Mouse (Mus musculus) bone marrow macrophage, adult 2 months (primary cell): ENCODE results near the gene Actl6b.

Source experiments
- CTCF ChIP-seq: IDR thresholded peaks from 2 replicates; pipeline ENCODE4 v1.5.1; 2012; ENCODE audit warnings: low read depth, mild to moderate bottlenecking, low read length, moderate library complexity
- POLR2A ChIP-seq: IDR thresholded peaks from 2 replicates; pipeline ENCODE4 v1.6.1; 2012; ENCODE audit warnings: mild to moderate bottlenecking, low read depth, low read length, borderline replicate concordance

DNA sequence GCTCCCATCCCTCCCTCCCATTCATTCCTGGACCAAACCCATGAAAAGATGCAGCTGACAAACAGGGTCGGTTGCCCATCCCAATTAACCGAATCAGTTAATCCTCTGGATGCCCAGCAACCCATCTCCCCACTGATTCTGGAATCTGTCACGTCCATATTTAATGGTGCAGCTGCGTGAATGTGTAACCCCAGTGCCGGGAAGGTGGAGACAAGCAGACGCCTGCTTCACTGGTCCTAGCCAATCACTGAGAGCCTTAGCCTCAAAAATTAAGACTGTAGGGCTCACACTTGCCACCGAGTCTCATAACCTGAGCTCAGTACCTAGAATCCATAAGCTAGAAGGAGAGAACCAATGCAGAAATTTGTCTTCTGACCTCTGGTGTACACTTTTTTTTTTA lies 42.6 kb downstream of the Actl6b start:
- TF ChIP-seq CTCF: no peak
- no peak for TF ChIP-seq POLR2A
